Mouse (Mus musculus): ENCODE measurements around the gene Ceacam20.

DNA sequence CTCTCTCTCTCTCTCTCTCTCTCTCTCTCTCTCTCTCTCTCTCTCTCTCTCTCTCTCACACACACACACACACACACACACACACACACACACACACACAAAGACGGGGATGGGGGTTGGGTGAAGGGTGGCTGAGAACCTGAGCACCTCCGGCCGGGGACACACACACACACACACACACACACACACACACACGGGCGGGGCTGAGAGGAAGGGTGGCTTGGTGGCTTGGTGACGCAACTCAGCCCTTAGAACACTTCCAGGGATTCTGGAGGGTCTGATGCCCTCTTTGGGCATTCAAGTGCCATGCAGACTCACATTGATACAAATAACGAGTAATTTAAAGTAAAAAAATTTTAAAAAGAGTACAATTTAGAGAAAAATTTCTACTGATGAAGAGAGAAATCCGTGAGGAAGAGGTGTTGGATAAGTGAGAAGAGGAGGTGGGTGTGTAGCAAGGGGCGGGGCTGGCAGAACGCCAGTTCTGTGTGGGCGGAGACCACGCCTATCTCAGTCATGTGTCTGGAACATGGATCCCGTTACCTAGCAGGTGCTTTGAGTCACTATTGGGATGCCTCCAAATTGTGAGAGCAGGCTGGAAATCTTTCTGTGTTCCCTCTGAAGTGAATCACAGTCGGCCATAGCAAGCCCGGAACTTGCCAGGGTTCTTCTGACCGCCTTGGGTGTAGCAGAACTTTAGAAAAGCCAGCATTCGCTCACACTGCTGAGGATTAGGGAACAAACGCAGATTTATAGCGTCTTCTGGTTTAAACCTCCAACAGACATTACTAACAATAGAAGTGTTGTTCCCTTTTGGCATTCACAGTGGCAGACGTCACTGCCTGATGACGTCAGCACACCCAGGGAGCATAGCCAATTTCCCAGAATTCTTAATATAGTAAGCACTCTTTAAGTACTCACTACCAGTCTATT is 32.1 kb upstream of the Ceacam20 start:
- TF ChIP-seq CTCF (IDR thresholded peaks at IDR 0.05; ENCODE audit: extremely low read depth, insufficient read depth, low read length) (no peak), POLR2A (IDR thresholded peaks at IDR 0.05; ENCODE audit: extremely low read depth, insufficient read depth, low read length) (no peak)
